Mouse (Mus musculus): Measurements from ENCODE around the gene Fzd2. TPM values are rescaled to one million over a fixed set of nuclear protein-coding genes. Genes with fewer than 3 reads are reported as not detected.
A peak's percentile ranks its signal among the peaks of the same experiment; 100 is the strongest.

Gene Fzd2
- polyA plus RNA-seq, 1 experiment from 2014 or later = 12.0 TPM

GRCm38 (mm10) chr11:102567157-102567556 lies 37.0 kb upstream of the Fzd2 start:
- ATAC-seq = no peak
- 90% methylated on average over 6 of the region's 6 CpGs for WGBS
- Histone ChIP-seq H3K4me3 (replicated peaks; ENCODE audit: low read length) (no peak overlapping the region), H3K4me1 (replicated peaks; ENCODE audit: control insufficient read depth, insufficient read depth, low read length) (no peaks in the 10 kb centered on the region), H3K27me3 (replicated peaks; ENCODE audit: control insufficient read depth, insufficient read depth, low read length) (no peaks in the 10 kb centered on the region), H3K9ac (replicated peaks; ENCODE audit: low read depth, low read length) (no peak overlapping the region), H3K36me3 (ENCODE audit: control insufficient read depth, insufficient read depth) (no peaks in the 10 kb centered on the region), H3K4me2 (ENCODE audit: low read length) (no peak overlapping the region), H3K27ac (ENCODE audit: low read length) (no peak overlapping the region), H3K9me3 (ENCODE audit: control insufficient read depth, low read length) (no peaks in the 10 kb centered on the region)

GRCm38 (mm10) chr11:102567723-102568122 lies 36.5 kb upstream of the Fzd2 start:
- no peak for ATAC-seq
- Histone ChIP-seq H3K9ac (replicated peaks; ENCODE audit: low read depth, low read length) (no peak overlapping the region), H3K4me1 (replicated peaks; ENCODE audit: control insufficient read depth, insufficient read depth, low read length) (no peaks in the 10 kb centered on the region), H3K36me3 (ENCODE audit: control insufficient read depth, insufficient read depth) (no peaks in the 10 kb centered on the region), H3K9me3 (ENCODE audit: control insufficient read depth, low read length) (no peaks in the 10 kb centered on the region), H3K27ac (ENCODE audit: low read length) (no peak overlapping the region), H3K4me2 (ENCODE audit: low read length) (no peak overlapping the region), H3K4me3 (replicated peaks; ENCODE audit: low read length) (no peak overlapping the region), H3K27me3 (replicated peaks; ENCODE audit: control insufficient read depth, insufficient read depth, low read length) (no peaks in the 10 kb centered on the region)
- WGBS = 95% methylated on average over 15 of the region's 15 CpGs

- no peak for ATAC-seq
- Histone ChIP-seq H3K9ac (replicated peaks; ENCODE audit: low read depth, low read length) (no peak overlapping the region), H3K4me1 (replicated peaks; ENCODE audit: control insufficient read depth, insufficient read depth, low read length) (no peaks in the 10 kb centered on the region), H3K9me3 (ENCODE audit: control insufficient read depth, low read length) (no peaks in the 10 kb centered on the region), H3K36me3 (ENCODE audit: control insufficient read depth, insufficient read depth) (no peaks in the 10 kb centered on the region), H3K4me3 (replicated peaks; ENCODE audit: low read length) (no peak overlapping the region), H3K4me2 (ENCODE audit: low read length) (no peak overlapping the region), H3K27ac (ENCODE audit: low read length) (no peak overlapping the region), H3K27me3 (replicated peaks; ENCODE audit: control insufficient read depth, insufficient read depth, low read length) (no peaks in the 10 kb centered on the region)
- 81% methylated on average over 12 of the region's 12 CpGs for WGBS
Measured at GRCm38 (mm10) chr11:102568191-102568590, 36.0 kb upstream of the Fzd2 start.

- H3K9me3 ChIP-seq (ENCODE audit: control insufficient read depth, low read length) = no peaks in the 10 kb centered on the region
- H3K36me3 ChIP-seq (ENCODE audit: control insufficient read depth, insufficient read depth) = no peaks in the 10 kb centered on the region
- H3K4me3 ChIP-seq (replicated peaks; ENCODE audit: low read length) = no peak overlapping the region
- no peak overlapping the region for H3K4me2 ChIP-seq (ENCODE audit: low read length)
- WGBS = 82% methylated on average over 7 of the region's 7 CpGs
- no peak for ATAC-seq
- no peak overlapping the region for H3K9ac ChIP-seq (replicated peaks; ENCODE audit: low read depth, low read length)
- H3K27me3 ChIP-seq (replicated peaks; ENCODE audit: control insufficient read depth, insufficient read depth, low read length) = no peaks in the 10 kb centered on the region
- no peaks in the 10 kb centered on the region for H3K4me1 ChIP-seq (replicated peaks; ENCODE audit: control insufficient read depth, insufficient read depth, low read length)
- H3K27ac ChIP-seq (ENCODE audit: low read length) = no peak overlapping the region
Measured at GRCm38 (mm10) chr11:102568756-102569377, 35.3 kb upstream of the Fzd2 start.

GRCm38 (mm10) chr11:102572866-102573663 lies 31.1 kb upstream of the Fzd2 start:
- H3K9ac ChIP-seq (replicated peaks; ENCODE audit: low read depth, low read length) = 0 out of 2 replicates have a peak overlapping the region, but pooled peaks have one; percentile 24

GRCm38 (mm10) chr11:102575034-102575433 lies 29.2 kb upstream of the Fzd2 start:
- no peaks in the 10 kb centered on the region for H3K9me3 ChIP-seq (ENCODE audit: control insufficient read depth, low read length)
- no peak overlapping the region for H3K9ac ChIP-seq (replicated peaks; ENCODE audit: low read depth, low read length)
- H3K27me3 ChIP-seq (replicated peaks; ENCODE audit: control insufficient read depth, insufficient read depth, low read length) = no peaks in the 10 kb centered on the region
- no peak overlapping the region for H3K4me2 ChIP-seq (ENCODE audit: low read length)
- H3K27ac ChIP-seq (ENCODE audit: low read length) = no peak overlapping the region
- H3K4me1 ChIP-seq (replicated peaks; ENCODE audit: control insufficient read depth, insufficient read depth, low read length) = peaks cover 11% of the 10 kb centered on the region
- ATAC-seq = no peak
- H3K4me3 ChIP-seq (replicated peaks; ENCODE audit: low read length) = no peak overlapping the region
- whole genome bisulfite sequencing = 50% methylated on average over 1 of the region's 1 CpGs
- H3K36me3 ChIP-seq (ENCODE audit: control insufficient read depth, insufficient read depth) = no peaks in the 10 kb centered on the region

More at GRCm38 (mm10) chr11:102572866-102573663, 31.1 kb upstream of the Fzd2 start:
- Histone ChIP-seq H3K27ac (ENCODE audit: low read length) (no peak overlapping the region), H3K4me2 (ENCODE audit: low read length) (peak overlapping the region; percentile 60), H3K4me3 (replicated peaks; ENCODE audit: low read length) (peak overlapping the region; percentile 38), H3K27me3 (replicated peaks; ENCODE audit: control insufficient read depth, insufficient read depth, low read length) (no peaks in the 10 kb centered on the region), H3K4me1 (replicated peaks; ENCODE audit: control insufficient read depth, insufficient read depth, low read length) (no peaks in the 10 kb centered on the region), H3K9me3 (ENCODE audit: control insufficient read depth, low read length) (no peaks in the 10 kb centered on the region), H3K36me3 (ENCODE audit: control insufficient read depth, insufficient read depth) (no peaks in the 10 kb centered on the region)
- peak; percentile 72 for ATAC-seq
- WGBS = 4% methylated on average over 18 of the region's 18 CpGs

- no peak overlapping the region for H3K4me3 ChIP-seq (replicated peaks; ENCODE audit: low read length)
- no peak overlapping the region for H3K4me2 ChIP-seq (ENCODE audit: low read length)
- no peaks in the 10 kb centered on the region for H3K27me3 ChIP-seq (replicated peaks; ENCODE audit: control insufficient read depth, insufficient read depth, low read length)
- WGBS = 75% methylated on average over 13 of the region's 13 CpGs
- no peaks in the 10 kb centered on the region for H3K36me3 ChIP-seq (ENCODE audit: control insufficient read depth, insufficient read depth)
- ATAC-seq = no peak
- H3K9me3 ChIP-seq (ENCODE audit: control insufficient read depth, low read length) = no peaks in the 10 kb centered on the region
- no peak overlapping the region for H3K27ac ChIP-seq (ENCODE audit: low read length)
- peaks cover 15% of the 10 kb centered on the region for H3K4me1 ChIP-seq (replicated peaks; ENCODE audit: control insufficient read depth, insufficient read depth, low read length)
- no peak overlapping the region for H3K9ac ChIP-seq (replicated peaks; ENCODE audit: low read depth, low read length)
Measured at GRCm38 (mm10) chr11:102576050-102576754, 28.0 kb upstream of the Fzd2 start.

GRCm38 (mm10) chr11:102578341-102579118 lies 25.7 kb upstream of the Fzd2 start:
- Histone ChIP-seq H3K4me1 (replicated peaks; ENCODE audit: control insufficient read depth, insufficient read depth, low read length) (peaks cover 28% of the 10 kb centered on the region), H3K9me3 (ENCODE audit: control insufficient read depth, low read length) (no peaks in the 10 kb centered on the region), H3K4me2 (ENCODE audit: low read length) (peak overlapping the region; percentile 40), H3K4me3 (replicated peaks; ENCODE audit: low read length) (peak overlapping the region; percentile 29), H3K36me3 (ENCODE audit: control insufficient read depth, insufficient read depth) (no peaks in the 10 kb centered on the region), H3K27ac (ENCODE audit: low read length) (peak overlapping the region; percentile 72), H3K27me3 (replicated peaks; ENCODE audit: control insufficient read depth, insufficient read depth, low read length) (no peaks in the 10 kb centered on the region), H3K9ac (replicated peaks; ENCODE audit: low read depth, low read length) (peak overlapping the region; percentile 39; the same call in 1 of the 2 replicates)
- WGBS = 3% methylated on average over 27 of the region's 27 CpGs
- ATAC-seq = peak; percentile 37; the same call in 1 of the 2 replicates
